Mouse (Mus musculus) inflammation-experienced regulatory T-cells, adult 16 weeks (primary cell): ENCODE results near the gene Yme1l1. TPM values are rescaled to one million over a fixed set of nuclear protein-coding genes. Genes with fewer than 3 reads are reported as not detected.

Source experiments
- polyA plus RNA-seq: library from polyadenylated mRNA; unstranded; fragments of 100-300 nt; shearing (Covaris generic); gene quantifications from one replicate; pipeline ENCODE4 v1.2.1, GENCODE M21; 2017

Yme1l1 gene
- polyA plus RNA-seq = 89.5 TPM

GRCm38 (mm10) chr2:23155777-23156607 is at the start of gene Yme1l1, which contains the start of gene Mastl:
Yme1l1 (plus strand) TSS chr2:23156369.
Mastl (minus strand) TSS chr2:23156024.

DNA sequence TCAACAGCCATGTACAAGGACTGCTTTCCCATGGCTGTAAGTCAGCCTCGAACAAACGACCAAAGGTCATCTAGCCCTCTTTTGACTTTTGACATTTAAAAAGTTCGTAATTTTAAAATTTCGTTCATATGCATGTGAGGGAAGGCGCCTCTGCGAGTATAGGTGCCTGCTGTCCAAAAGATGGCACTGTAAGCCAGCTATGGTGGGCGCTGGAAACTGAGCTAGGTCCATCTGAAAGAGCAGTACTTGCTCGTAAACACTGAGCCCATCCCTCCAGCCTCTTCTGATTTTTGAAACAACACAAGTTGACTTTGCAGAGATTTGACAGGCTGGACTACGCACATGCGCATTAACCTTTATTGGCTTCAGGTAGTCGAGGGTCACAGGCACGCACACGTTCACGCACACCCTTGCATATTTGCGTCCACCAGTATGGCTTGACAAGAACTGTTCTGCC is 50.9 kb downstream of the Yme1l1 start, which contains the start of gene 4931423N10Rik:
4931423N10Rik (plus strand) TSS at position 407 of the 457 bp plus-strand sequence.

Other genes with a start within 250 kb of the Yme1l1 start
- gene Abi1, start 116.1 kb upstream of the Yme1l1 start, polyA plus RNA-seq = 202 TPM
- gene Acbd5, start 88.2 kb upstream of the Yme1l1 start, polyA plus RNA-seq = 74.3 TPM
- 0.91 TPM for gene Mastl, start 345 bp upstream of the Yme1l1 start, polyA plus RNA-seq
- not detected for gene 4931423N10Rik, start 51.1 kb downstream of the Yme1l1 start, polyA plus RNA-seq
- gene Nxph2, start 164.9 kb downstream of the Yme1l1 start, polyA plus RNA-seq = not detected